Mouse (Mus musculus) MEL (cell line): ENCODE data around the gene Map2k1. TPM values are rescaled to one million over a fixed set of nuclear protein-coding genes. Genes with fewer than 3 reads are reported as not detected.

Source experiments
- DNase-seq: peaks from one replicate; pipeline ENCODE4 v3.0.0; 2011; ENCODE audit warnings: low read depth, low spot score
- H3K27ac ChIP-seq: 2 replicates; pipeline ENCODE4 v1.5.1; 2012; ENCODE audit warnings: low read depth, mild to moderate bottlenecking, control low read depth, low read length, moderate library complexity; ENCODE audit not compliant: control insufficient read depth
- H3K27me3 ChIP-seq, 2 experiments: fragments of 150-350 bp in 1 of 2; sonication (generic) in 1 of 2; 2 replicates each; pipeline ENCODE4 v1.6.1; 2012; ENCODE audit warnings: low read length in 2 of 2, mild to moderate bottlenecking in 2 of 2, improper control_type of control experiment in 1 of 2, moderate library complexity in 1 of 2; ENCODE audit not compliant: insufficient read depth in 2 of 2, control insufficient read depth in 1 of 2
- H3K36me3 ChIP-seq, 2 experiments: 2 replicates each; pipeline ENCODE4 v1.6.1; 2012 to 2014; ENCODE audit warnings: low read length in 2 of 2, improper control_type of control experiment in 1 of 2, inconsistent platforms in 1 of 2, mild to moderate bottlenecking in 1 of 2; ENCODE audit not compliant: insufficient read depth in 2 of 2, control insufficient read depth in 1 of 2
- H3K4me1 ChIP-seq, 2 experiments: fragments of 150-350 bp in 1 of 2; sonication (generic) in 1 of 2; 2 replicates each; pipeline ENCODE4 v1.6.1; 2012; ENCODE audit warnings: low read length in 2 of 2, improper control_type of control experiment in 1 of 2, mild to moderate bottlenecking in 1 of 2; ENCODE audit not compliant: insufficient read depth in 2 of 2, control insufficient read depth in 1 of 2
- H3K4me3 ChIP-seq, 2 experiments: fragments of 150-350 bp in 1 of 2; sonication (generic) in 1 of 2; 2 replicates each; pipeline ENCODE4 v1.5.1; 2012; ENCODE audit warnings: low read depth in 2 of 2, low read length in 2 of 2, mild to moderate bottlenecking in 2 of 2, moderate library complexity in 2 of 2, control low read depth in 1 of 2, improper control_type of control experiment in 1 of 2; ENCODE audit not compliant: control insufficient read depth in 1 of 2, insufficient read depth in 1 of 2
- H3K79me2 ChIP-seq: 2 replicates; pipeline ENCODE4 v1.6.1; 2012; ENCODE audit warnings: mild to moderate bottlenecking, low read length, moderate library complexity; ENCODE audit not compliant: control insufficient read depth, poor library complexity, insufficient read depth
- H3K9ac ChIP-seq: 2 replicates; pipeline ENCODE4 v1.6.1; 2012; ENCODE audit warnings: low read depth, mild to moderate bottlenecking, control low read depth, low read length, moderate library complexity; ENCODE audit not compliant: control insufficient read depth, poor library complexity, severe bottlenecking
- H3K9me3 ChIP-seq: fragments of 150-350 bp; sonication (generic); replicated peaks from 2 replicates; pipeline ENCODE4 v1.6.1; 2012; ENCODE audit warnings: mild to moderate bottlenecking, low read length, improper control_type of control experiment, moderate library complexity; ENCODE audit not compliant: insufficient read depth
- CHD1 ChIP-seq: IDR thresholded peaks from 2 replicates; pipeline ENCODE4 v1.6.1; 2012; ENCODE audit warnings: low read depth, mild to moderate bottlenecking, inconsistent platforms, low read length, improper control_type of control experiment
- CTCF ChIP-seq, 3 experiments: IDR thresholded peaks in 2 of 3; conservative IDR thresholded peaks in 1 of 3; 2 replicates each; pipeline ENCODE4 v1.5.1; 2011 to 2012; ENCODE audit warnings: low read length in 3 of 3, low read depth in 2 of 3, mild to moderate bottlenecking in 2 of 3, improper control_type of control experiment in 1 of 3, inconsistent platforms in 1 of 3, mixed read lengths in 1 of 3, moderate library complexity in 1 of 3; ENCODE audit not compliant: control insufficient read depth in 1 of 3, insufficient read depth in 1 of 3, poor library complexity in 1 of 3, severe bottlenecking in 1 of 3
- ELF1 ChIP-seq: IDR thresholded peaks from 2 replicates; pipeline ENCODE4 v1.6.1; 2014; ENCODE audit warnings: low read depth, mild to moderate bottlenecking, inconsistent platforms, low read length, improper control_type of control experiment, moderate library complexity
- ETS1 ChIP-seq: IDR thresholded peaks from 2 replicates; pipeline ENCODE4 v1.6.1; 2012; ENCODE audit warnings: low read depth, mild to moderate bottlenecking, inconsistent platforms, low read length, improper control_type of control experiment, moderate library complexity
- HCFC1 ChIP-seq: IDR thresholded peaks from 2 replicates; pipeline ENCODE4 v1.6.1; 2012; ENCODE audit warnings: low read depth, mild to moderate bottlenecking, inconsistent platforms, low read length, improper control_type of control experiment, moderate library complexity
- MAFK ChIP-seq: IDR thresholded peaks from 2 replicates; pipeline ENCODE4 v1.6.1; 2011; ENCODE audit warnings: low read depth, mild to moderate bottlenecking, low read length, improper control_type of control experiment, borderline replicate concordance
- MAX ChIP-seq: IDR thresholded peaks from 2 replicates; pipeline ENCODE4 v1.6.1; 2011; ENCODE audit warnings: low read length, improper control_type of control experiment
- MAZ ChIP-seq: IDR thresholded peaks from 2 replicates; pipeline ENCODE4 v1.6.1; 2012; ENCODE audit warnings: low read depth, mild to moderate bottlenecking, inconsistent platforms, low read length, improper control_type of control experiment
- MEF2A ChIP-seq: IDR thresholded peaks from 2 replicates; pipeline ENCODE4 v1.6.1; 2014; ENCODE audit warnings: low read depth, mild to moderate bottlenecking, inconsistent platforms, low read length, improper control_type of control experiment; ENCODE audit not compliant: poor library complexity, insufficient replicate concordance, severe bottlenecking; ENCODE audit errors: extremely low read depth
- MYC ChIP-seq: IDR thresholded peaks from 2 replicates; pipeline ENCODE4 v1.6.1; 2011; ENCODE audit warnings: low read depth, mild to moderate bottlenecking, low read length, improper control_type of control experiment, moderate library complexity
- NELFE ChIP-seq: IDR thresholded peaks from 2 replicates; pipeline ENCODE4 v1.6.1; 2011; ENCODE audit warnings: low read depth, low read length, improper control_type of control experiment
- NRF1 ChIP-seq: IDR thresholded peaks from 2 replicates; pipeline ENCODE4 v1.6.1; 2014; ENCODE audit warnings: low read depth, mild to moderate bottlenecking, inconsistent platforms, low read length, improper control_type of control experiment, moderate library complexity; ENCODE audit not compliant: poor library complexity, insufficient read depth, severe bottlenecking
- POLR2A ChIP-seq, 2 experiments: IDR thresholded peaks; 2 replicates each; pipeline ENCODE4 v1.6.1; 2011 to 2012; ENCODE audit warnings: low read length in 2 of 2, mild to moderate bottlenecking in 2 of 2, control low read depth in 1 of 2, improper control_type of control experiment in 1 of 2, low read depth in 1 of 2, moderate library complexity in 1 of 2; ENCODE audit not compliant: control insufficient read depth in 1 of 2, insufficient read depth in 1 of 2, poor library complexity in 1 of 2
- POLR2AphosphoS2 ChIP-seq: IDR thresholded peaks from 2 replicates; pipeline ENCODE4 v1.6.1; 2011; ENCODE audit warnings: low read length, improper control_type of control experiment
- POLR2AphosphoS5 ChIP-seq: IDR thresholded peaks from 2 replicates; pipeline ENCODE4 v1.6.1; 2012; ENCODE audit warnings: low read depth, borderline replicate concordance, mild to moderate bottlenecking, inconsistent platforms, low read length, moderate library complexity, mixed read lengths
- RCOR1 ChIP-seq: IDR thresholded peaks from 2 replicates; pipeline ENCODE4 v1.6.1; 2012; ENCODE audit warnings: low read depth, mild to moderate bottlenecking, inconsistent platforms, low read length, improper control_type of control experiment
- SIN3A ChIP-seq: IDR thresholded peaks from 2 replicates; pipeline ENCODE4 v1.6.1; 2012; ENCODE audit warnings: low read length, improper control_type of control experiment, inconsistent platforms
- SMC3 ChIP-seq: IDR thresholded peaks from 2 replicates; pipeline ENCODE4 v1.6.1; 2011; ENCODE audit warnings: low read depth, low read length, improper control_type of control experiment
- TAL1 ChIP-seq: IDR thresholded peaks from 2 replicates; pipeline ENCODE4 v1.6.1; 2012; ENCODE audit warnings: mild to moderate bottlenecking, inconsistent platforms, low read length, moderate library complexity, mixed read lengths
- TCF12 ChIP-seq: IDR thresholded peaks from 2 replicates; pipeline ENCODE4 v1.6.1; 2014; ENCODE audit warnings: low read depth, mild to moderate bottlenecking, inconsistent platforms, low read length, improper control_type of control experiment, moderate library complexity
- UBTF ChIP-seq: IDR thresholded peaks from 2 replicates; pipeline ENCODE4 v1.6.1; 2012; ENCODE audit warnings: low read depth, mild to moderate bottlenecking, inconsistent platforms, low read length, improper control_type of control experiment, moderate library complexity, borderline replicate concordance; ENCODE audit not compliant: insufficient read depth
- USF1 ChIP-seq: IDR thresholded peaks from 2 replicates; pipeline ENCODE4 v1.6.1; 2014; ENCODE audit warnings: low read depth, mild to moderate bottlenecking, inconsistent platforms, low read length, improper control_type of control experiment, moderate library complexity
- USF2 ChIP-seq, 2 experiments: IDR thresholded peaks; 2 replicates each; pipeline ENCODE4 v1.6.1; 2011 to 2012; ENCODE audit warnings: improper control_type of control experiment in 2 of 2, low read length in 2 of 2, borderline replicate concordance in 1 of 2, inconsistent platforms in 1 of 2, low read depth in 1 of 2, mild to moderate bottlenecking in 1 of 2; ENCODE audit not compliant: insufficient read depth in 1 of 2
- polyA plus RNA-seq, 2 experiments: library from polyadenylated mRNA; stranded (reverse) in 1 of 2; unstranded in 1 of 2; fragments of >175 nt in 1 of 2; fragments of >200 nt in 1 of 2; gene quantifications; 2 replicates each; pipeline versions ENCODE4 v1.2.1 to v1.2.4; 2012; ENCODE audit warnings: low replicate concordance in 2 of 2, low read depth in 1 of 2; ENCODE audit not compliant: insufficient read length in 2 of 2, insufficient read depth in 1 of 2, missing spikeins in 1 of 2
- total RNA-seq: library from RNA; depleted of rRNA; stranded (reverse); fragments of 300-350 nt; gene quantifications from 2 replicates; pipeline ENCODE4 v1.2.3, GENCODE M21; 2012

Map2k1 gene
- total and polyA plus RNA-seq, 3 experiments: 29.2 to 48.0 TPM; not detected in 1

GRCm38 (mm10) chr9:64228972-64229371, 24.5 kb downstream of the Map2k1 start:
- H3K27ac ChIP-seq: no peak overlapping the region

DNA sequence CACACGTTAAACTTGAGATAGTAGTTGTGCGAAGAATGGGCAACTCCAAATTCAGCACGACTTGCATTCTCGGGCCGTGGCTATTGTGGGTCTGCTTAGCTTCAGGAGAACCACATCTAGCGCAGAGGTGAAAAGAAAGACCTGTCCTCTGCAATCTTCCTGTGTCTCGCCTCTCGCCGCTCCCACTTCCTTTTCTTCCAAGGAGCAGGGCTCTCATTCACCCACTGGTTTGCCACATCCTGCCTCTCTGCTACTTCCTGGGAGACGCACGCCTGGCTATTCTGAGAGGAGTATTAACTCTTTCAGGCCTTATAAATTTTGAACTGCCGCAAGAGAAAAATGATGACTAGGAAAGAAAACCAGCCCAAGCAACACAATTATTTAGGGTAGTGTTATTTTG, 25.7 kb downstream of the Map2k1 start:
- H3K9ac ChIP-seq: no peak overlapping the region
- no peaks in the 10 kb centered on the region for H3K4me1 ChIP-seq
- H3K79me2 ChIP-seq: no peaks in the 10 kb centered on the region
- H3K27ac ChIP-seq: no peak overlapping the region
- no peak overlapping the region for H3K4me3 ChIP-seq
- TF ChIP-seq SIN3A (no peak), MYC (no peak), CTCF (IDR thresholded peaks at IDR 0.05 in 2 of 3, conservative IDR thresholded peaks at IDR 0.05 in 1 of 3; ENCODE audit: control insufficient read depth in 1 of 3, insufficient read depth in 1 of 3, low read depth in 2 of 3, low read length in 3 of 3, poor library complexity in 1 of 3, severe bottlenecking in 1 of 3) (no peak), NELFE (no peak)
- H3K27me3 ChIP-seq: no peaks in the 10 kb centered on the region
- no peaks in the 10 kb centered on the region; a peak in 1 of 4 replicates for H3K36me3 ChIP-seq
- no peak for DNase-seq
- H3K9me3 ChIP-seq: no peaks in the 10 kb centered on the region

More at GRCm38 (mm10) chr9:64228972-64229371, 24.5 kb downstream of the Map2k1 start:
- H3K4me1 ChIP-seq: no peaks in the 10 kb centered on the region
- H3K36me3 ChIP-seq: no peaks in the 10 kb centered on the region; a peak in 1 of 4 replicates
- H3K9ac ChIP-seq: no peak overlapping the region
- no peaks in the 10 kb centered on the region for H3K79me2 ChIP-seq
- no peak overlapping the region for H3K4me3 ChIP-seq
- no peak for DNase-seq
- TF ChIP-seq TAL1: no peak
- no peak for TF ChIP-seq NRF1
- TF ChIP-seq MAZ: no peak
- no peak for TF ChIP-seq ETS1
- no peak for TF ChIP-seq HCFC1
- no peak for TF ChIP-seq MAX
- TF ChIP-seq USF2 (IDR thresholded peaks at IDR 0.05; ENCODE audit: borderline replicate concordance in 1 of 2, insufficient read depth in 1 of 2, low read depth in 1 of 2, low read length in 2 of 2): no peak
- TF ChIP-seq POLR2AphosphoS2: no peak
- no peak for TF ChIP-seq SMC3
- TF ChIP-seq USF1: no peak
- TF ChIP-seq POLR2AphosphoS5: no peak
- H3K27me3 ChIP-seq: no peaks in the 10 kb centered on the region
- H3K9me3 ChIP-seq: no peaks in the 10 kb centered on the region

DNA sequence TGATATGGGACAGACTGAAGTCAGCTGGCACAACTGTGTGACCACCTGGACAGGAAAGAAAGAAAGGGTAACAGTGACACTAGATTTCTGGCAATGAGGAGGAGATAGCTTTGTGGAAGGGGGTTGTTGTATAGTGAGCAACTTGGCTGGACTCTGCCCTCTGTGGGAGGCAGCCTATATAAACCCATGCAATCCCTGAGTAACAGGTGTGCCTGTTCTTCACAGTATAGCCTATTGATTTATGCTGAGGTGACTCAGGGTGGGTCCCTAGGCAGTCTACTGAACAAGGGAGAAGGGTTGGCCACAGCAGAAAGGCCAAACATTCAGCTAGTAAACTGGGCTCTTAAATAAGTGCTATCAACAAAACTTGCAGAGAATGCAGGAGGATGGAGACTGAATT, 27.6 kb downstream of the Map2k1 start:
- Histone ChIP-seq H3K36me3 (no peaks in the 10 kb centered on the region; a peak in 1 of 4 replicates), H3K9me3 (no peaks in the 10 kb centered on the region), H3K27me3 (no peaks in the 10 kb centered on the region), H3K9ac (no peak overlapping the region), H3K27ac (no peak overlapping the region), H3K79me2 (no peaks in the 10 kb centered on the region), H3K4me1 (no peaks in the 10 kb centered on the region), H3K4me3 (no peak overlapping the region)
- TF ChIP-seq CHD1: no peak
- TF ChIP-seq MYC: no peak
- no peak for TF ChIP-seq POLR2A (IDR thresholded peaks at IDR 0.05; ENCODE audit: control insufficient read depth in 1 of 2, insufficient read depth in 1 of 2, low read depth in 1 of 2, low read length in 2 of 2, poor library complexity in 1 of 2)
- no peak for TF ChIP-seq TAL1
- no peak for TF ChIP-seq RCOR1
- no peak for TF ChIP-seq MEF2A
- no peak for TF ChIP-seq MAX
- no peak for TF ChIP-seq UBTF
- no peak for TF ChIP-seq HCFC1
- no peak for TF ChIP-seq POLR2AphosphoS5
- no peak for TF ChIP-seq MAFK
- TF ChIP-seq TCF12: no peak
- no peak for TF ChIP-seq ELF1
- DNase-seq: no peak
